Mouse (Mus musculus) myocyte (in vitro differentiated cells): Measurements from ENCODE around the gene Hsd3b1. TPM values are rescaled to one million over a fixed set of nuclear protein-coding genes. Genes with fewer than 3 reads are reported as not detected.

ENCODE experiments used
- H3K27me3 ChIP-seq: one replicate; pipeline ENCODE4 v1.6.1; 2011; ENCODE audit not compliant: control insufficient read depth, insufficient read depth, insufficient read length
- H3K36me3 ChIP-seq: one replicate; pipeline ENCODE4 v1.6.1; 2011; ENCODE audit not compliant: control insufficient read depth, insufficient read depth
- H3K4me2 ChIP-seq: one replicate; pipeline ENCODE4 v1.6.1; 2011; ENCODE audit warnings: low read depth, control low read depth
- H3K4me3 ChIP-seq: one replicate; pipeline ENCODE4 v1.5.1; 2011; ENCODE audit warnings: mild to moderate bottlenecking, control low read depth, moderate library complexity
- H3K79me2 ChIP-seq: one replicate; pipeline ENCODE4 v1.6.1; 2011; ENCODE audit not compliant: control insufficient read depth, insufficient read depth
- H3ac ChIP-seq: one replicate; pipeline ENCODE4 v1.6.1; 2011; ENCODE audit not compliant: control insufficient read depth, insufficient read length
- CEBPB ChIP-seq: IDR thresholded peaks from 2 replicates; pipeline ENCODE4 v1.6.1; 2011; ENCODE audit warnings: mild to moderate bottlenecking, moderate library complexity; ENCODE audit not compliant: poor library complexity, insufficient read depth, severe bottlenecking
- E2F4 ChIP-seq: IDR thresholded peaks from one replicate; pipeline ENCODE4 v1.6.1; 2011; ENCODE audit warnings: mild to moderate bottlenecking, control low read depth, moderate library complexity; ENCODE audit not compliant: insufficient read depth
- MAX ChIP-seq: IDR thresholded peaks from one replicate; pipeline ENCODE4 v1.6.1; 2011; ENCODE audit warnings: low read depth, mild to moderate bottlenecking, control low read depth
- MYOD1 ChIP-seq, 3 experiments: IDR thresholded peaks; one replicate each; pipeline ENCODE4 v1.6.1; 2011; ENCODE audit warnings: control low read depth in 2 of 3, low read depth in 2 of 3, mild to moderate bottlenecking in 2 of 3, moderate library complexity in 1 of 3; ENCODE audit not compliant: insufficient read length in 2 of 3, control insufficient read depth in 1 of 3
- MYOG ChIP-seq, 3 experiments: IDR thresholded peaks; one replicate each; pipeline ENCODE4 v1.6.1; 2011; ENCODE audit warnings: control low read depth in 2 of 3, low read depth in 2 of 3, mild to moderate bottlenecking in 2 of 3; ENCODE audit not compliant: insufficient read length in 2 of 3, control insufficient read depth in 1 of 3, insufficient read depth in 1 of 3
- POLR2A ChIP-seq: IDR thresholded peaks from one replicate; pipeline ENCODE4 v1.6.1; 2011; ENCODE audit warnings: low read depth, mild to moderate bottlenecking, control low read depth, moderate library complexity; ENCODE audit not compliant: insufficient read length
- POLR2AphosphoS2 ChIP-seq: IDR thresholded peaks from one replicate; pipeline ENCODE4 v1.6.1; 2011; ENCODE audit warnings: low read depth, control low read depth; ENCODE audit not compliant: insufficient read length
- REST ChIP-seq: IDR thresholded peaks from one replicate; pipeline ENCODE4 v1.6.1; 2011; ENCODE audit warnings: mild to moderate bottlenecking, control low read depth, moderate library complexity; ENCODE audit not compliant: insufficient read depth, insufficient read length
- SRF ChIP-seq: IDR thresholded peaks from one replicate; pipeline ENCODE4 v1.6.1; 2011; ENCODE audit warnings: low read depth; ENCODE audit not compliant: control insufficient read depth, insufficient read length
- TCF12 ChIP-seq: IDR thresholded peaks from one replicate; pipeline ENCODE4 v1.6.1; 2011; ENCODE audit warnings: mild to moderate bottlenecking, control low read depth; ENCODE audit not compliant: poor library complexity, insufficient read depth, severe bottlenecking
- TCF3 ChIP-seq: IDR thresholded peaks from one replicate; pipeline ENCODE4 v1.6.1; 2011; ENCODE audit warnings: low read depth, control low read depth; ENCODE audit not compliant: insufficient read length
- USF1 ChIP-seq: IDR thresholded peaks from one replicate; pipeline ENCODE4 v1.6.1; 2011; ENCODE audit warnings: low read depth, mild to moderate bottlenecking, control low read depth, moderate library complexity
- polyA plus RNA-seq: library from polyadenylated mRNA; unstranded; fragments of >200 nt; fragmentation: generic; extraction: Trizol; gene quantifications from one replicate; pipeline ENCODE4 v1.2.1, GENCODE M21; 2012; ENCODE audit warnings: missing spikeins

The Hsd3b1 gene
- polyA plus RNA-seq, 1 experiment, result not detected

GRCm38 (mm10) chr3:98858051-98858450 lies 1.5 kb downstream of the Hsd3b1 start:
- no peak overlapping the region for H3K4me3 ChIP-seq
- H3K27me3 ChIP-seq, result no peaks in the 10 kb centered on the region
- H3K4me2 ChIP-seq, result no peak overlapping the region
- H3K36me3 ChIP-seq, result no peaks in the 10 kb centered on the region
- TF ChIP-seq MYOG (IDR thresholded peaks at IDR 0.05; ENCODE audit: control insufficient read depth in 1 of 3, insufficient read depth in 1 of 3, insufficient read length in 2 of 3, low read depth in 2 of 3), result no peak
- TF ChIP-seq SRF, result no peak
- TF ChIP-seq USF1, result no peak
- no peak for TF ChIP-seq TCF12
- no peak for TF ChIP-seq TCF3
- TF ChIP-seq POLR2AphosphoS2, result no peak
- no peak for TF ChIP-seq E2F4
- no peak for TF ChIP-seq MYOD1 (IDR thresholded peaks at IDR 0.05; ENCODE audit: control insufficient read depth in 1 of 3, insufficient read length in 2 of 3, low read depth in 2 of 3)
- no peak for TF ChIP-seq POLR2A
- no peak overlapping the region for H3ac ChIP-seq
- H3K79me2 ChIP-seq, result no peaks in the 10 kb centered on the region

GRCm38 (mm10) chr3:98856892-98857291 lies 2.7 kb downstream of the Hsd3b1 start:
- no peaks in the 10 kb centered on the region for H3K36me3 ChIP-seq
- no peak overlapping the region for H3K4me3 ChIP-seq
- H3ac ChIP-seq, result no peak overlapping the region
- H3K27me3 ChIP-seq, result no peaks in the 10 kb centered on the region
- TF ChIP-seq USF1, result no peak
- no peak for TF ChIP-seq E2F4
- no peak for TF ChIP-seq MYOG (IDR thresholded peaks at IDR 0.05; ENCODE audit: control insufficient read depth in 1 of 3, insufficient read depth in 1 of 3, insufficient read length in 2 of 3, low read depth in 2 of 3)
- no peak for TF ChIP-seq MAX
- no peak for TF ChIP-seq CEBPB
- no peak for TF ChIP-seq MYOD1 (IDR thresholded peaks at IDR 0.05; ENCODE audit: control insufficient read depth in 1 of 3, insufficient read length in 2 of 3, low read depth in 2 of 3)
- no peak for TF ChIP-seq TCF3
- TF ChIP-seq REST, result no peak
- TF ChIP-seq TCF12, result no peak
- no peak for TF ChIP-seq POLR2AphosphoS2
- TF ChIP-seq SRF, result no peak
- no peak for TF ChIP-seq POLR2A
- H3K79me2 ChIP-seq, result no peaks in the 10 kb centered on the region
- no peak overlapping the region for H3K4me2 ChIP-seq

- Histone ChIP-seq H3ac (no peak overlapping the region), H3K4me3 (no peak overlapping the region), H3K79me2 (no peaks in the 10 kb centered on the region), H3K4me2 (no peak overlapping the region), H3K36me3 (no peaks in the 10 kb centered on the region), H3K27me3 (no peaks in the 10 kb centered on the region)
- TF ChIP-seq CEBPB (no peak), POLR2AphosphoS2 (no peak)
These were observed 4.4 kb downstream of the Hsd3b1 start for GRCm38 (mm10) chr3:98855160-98855559.

- no peaks in the 10 kb centered on the region for H3K27me3 ChIP-seq
These were observed 5.9 kb downstream of the Hsd3b1 start for GRCm38 (mm10) chr3:98853685-98854084.

GRCm38 (mm10) chr3:98853051-98853450 lies 6.5 kb downstream of the Hsd3b1 start:
- Histone ChIP-seq H3K4me3 (no peak overlapping the region), H3K27me3 (no peaks in the 10 kb centered on the region), H3K79me2 (no peaks in the 10 kb centered on the region), H3K4me2 (no peak overlapping the region), H3ac (no peak overlapping the region), H3K36me3 (no peaks in the 10 kb centered on the region)
- no peak for TF ChIP-seq POLR2AphosphoS2
- TF ChIP-seq CEBPB, result no peak
- TF ChIP-seq MYOD1 (IDR thresholded peaks at IDR 0.05; ENCODE audit: control insufficient read depth in 1 of 3, insufficient read length in 2 of 3, low read depth in 2 of 3), result no peak
- TF ChIP-seq USF1, result no peak
- TF ChIP-seq TCF12, result no peak
- no peak for TF ChIP-seq REST
- TF ChIP-seq E2F4, result no peak
- TF ChIP-seq MYOG (IDR thresholded peaks at IDR 0.05; ENCODE audit: control insufficient read depth in 1 of 3, insufficient read depth in 1 of 3, insufficient read length in 2 of 3, low read depth in 2 of 3), result no peak
- TF ChIP-seq SRF, result no peak
- no peak for TF ChIP-seq TCF3
- no peak for TF ChIP-seq POLR2A
- no peak for TF ChIP-seq MAX

More at GRCm38 (mm10) chr3:98853685-98854084, 5.9 kb downstream of the Hsd3b1 start:
- Histone ChIP-seq H3K79me2 (no peaks in the 10 kb centered on the region), H3ac (no peak overlapping the region), H3K4me2 (no peak overlapping the region), H3K36me3 (no peaks in the 10 kb centered on the region), H3K4me3 (no peak overlapping the region)
- TF ChIP-seq USF1 (no peak), MYOD1 (IDR thresholded peaks at IDR 0.05; ENCODE audit: control insufficient read depth in 1 of 3, insufficient read length in 2 of 3, low read depth in 2 of 3) (no peak)
